Mouse (Mus musculus): ENCODE measurements at regions not wholly inside any gene's neighbourhood (a gene's known extent, or its start where the extent isn't known, plus 50 kb on each side); places are given as distances from the start of the nearest gene placed in this dataset.

DNA sequence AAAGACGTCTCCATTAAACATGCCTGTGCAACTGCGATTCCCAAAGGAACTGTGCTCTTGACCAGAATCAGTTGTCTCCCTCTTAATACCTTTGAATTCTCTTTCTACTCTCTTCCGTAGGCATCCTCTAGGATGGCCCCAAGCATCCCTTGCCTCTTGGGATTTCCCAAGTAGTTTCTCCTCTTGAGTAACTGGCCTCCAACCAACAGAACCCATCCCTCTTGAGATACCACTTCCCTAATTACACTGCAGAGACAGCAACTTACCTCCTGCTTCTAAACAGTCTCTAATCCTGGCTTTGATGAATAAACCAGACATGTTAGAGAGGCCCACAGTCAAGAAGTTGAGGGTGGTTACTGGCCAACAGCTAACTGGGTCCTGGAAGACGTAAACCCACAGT lies 129.7 kb downstream of the Mreg start:
- no peaks in the 10 kb centered on the region for H3K9me3 ChIP-seq (ENCODE audit: control insufficient read depth, low read length)
- H3K4me1 ChIP-seq (replicated peaks; ENCODE audit: control insufficient read depth, insufficient read depth, low read length) = no peaks in the 10 kb centered on the region
- no peak overlapping the region for H3K9ac ChIP-seq (replicated peaks; ENCODE audit: low read depth, low read length)
- H3K27me3 ChIP-seq (replicated peaks; ENCODE audit: control insufficient read depth, insufficient read depth, low read length) = no peaks in the 10 kb centered on the region
- 71% methylated on average over 4 of the region's 4 CpGs for WGBS
- no peak overlapping the region for H3K4me3 ChIP-seq (replicated peaks; ENCODE audit: low read length)
- H3K36me3 ChIP-seq (ENCODE audit: control insufficient read depth, insufficient read depth) = no peaks in the 10 kb centered on the region
- no peak overlapping the region for H3K27ac ChIP-seq (ENCODE audit: low read length)
- no peak overlapping the region for H3K4me2 ChIP-seq (ENCODE audit: low read length)
- ATAC-seq = no peak

DNA sequence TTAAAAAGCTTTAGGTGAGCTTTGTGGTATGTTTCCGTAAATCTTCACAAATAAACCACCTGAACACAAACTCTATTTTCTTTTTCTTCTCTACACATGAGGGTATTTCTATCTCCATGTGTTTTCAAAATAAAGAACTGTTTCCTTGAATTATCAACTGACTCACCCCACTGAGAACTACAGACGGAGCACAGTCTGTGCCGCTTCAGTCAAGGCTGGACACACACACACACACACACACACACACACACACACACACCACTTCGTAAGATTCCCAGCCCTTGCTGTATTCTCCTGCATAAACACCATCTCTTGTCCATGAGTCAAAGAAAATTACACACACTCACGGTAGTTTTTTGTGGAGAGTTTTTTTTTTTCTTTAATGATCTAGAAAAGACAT lies 130.3 kb downstream of the Mreg start:
- Histone ChIP-seq H3K4me3 (replicated peaks; ENCODE audit: low read length) (no peak overlapping the region), H3K27ac (ENCODE audit: low read length) (no peak overlapping the region), H3K4me2 (ENCODE audit: low read length) (no peak overlapping the region), H3K36me3 (ENCODE audit: control insufficient read depth, insufficient read depth) (no peaks in the 10 kb centered on the region), H3K9me3 (ENCODE audit: control insufficient read depth, low read length) (no peaks in the 10 kb centered on the region), H3K9ac (replicated peaks; ENCODE audit: low read depth, low read length) (no peak overlapping the region), H3K4me1 (replicated peaks; ENCODE audit: control insufficient read depth, insufficient read depth, low read length) (no peaks in the 10 kb centered on the region), H3K27me3 (replicated peaks; ENCODE audit: control insufficient read depth, insufficient read depth, low read length) (no peaks in the 10 kb centered on the region)
- whole genome bisulfite sequencing = 63% methylated on average over 5 of the region's 5 CpGs
- no peak for ATAC-seq

DNA sequence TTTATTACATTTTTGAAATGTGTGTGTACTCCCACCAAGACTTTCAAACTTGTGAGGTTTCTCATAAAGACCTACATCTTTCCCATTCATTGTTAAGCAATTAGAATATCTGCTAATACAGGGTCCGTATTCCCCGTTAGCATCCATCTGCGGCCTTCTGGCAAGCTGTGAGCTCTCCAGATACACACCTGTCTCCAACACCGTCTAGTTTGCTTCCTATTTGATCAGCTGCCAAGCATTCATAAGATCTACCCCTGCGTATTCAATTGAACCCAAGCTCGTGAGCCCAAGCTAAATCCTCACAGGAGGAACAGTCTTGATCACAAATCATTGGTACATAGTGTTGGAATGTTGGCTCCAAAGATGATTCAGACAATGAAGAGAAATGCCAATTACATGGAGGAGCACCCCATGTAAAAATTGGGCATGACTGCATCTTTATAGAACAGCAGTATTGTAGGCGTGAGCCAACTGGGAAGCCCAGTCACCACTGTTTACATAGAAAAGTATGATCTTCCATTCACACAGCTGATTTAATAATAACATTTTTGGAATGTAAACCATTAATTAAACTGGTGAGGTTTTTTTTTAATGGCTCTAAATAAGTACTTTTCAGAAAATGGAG lies 133.1 kb downstream of the Mreg start:
- 48% methylated on average over 7 of the region's 7 CpGs for WGBS
- Histone ChIP-seq H3K4me3 (replicated peaks; ENCODE audit: low read length) (no peak overlapping the region), H3K36me3 (ENCODE audit: control insufficient read depth, insufficient read depth) (no peaks in the 10 kb centered on the region), H3K4me2 (ENCODE audit: low read length) (no peak overlapping the region), H3K4me1 (replicated peaks; ENCODE audit: control insufficient read depth, insufficient read depth, low read length) (no peaks in the 10 kb centered on the region), H3K27me3 (replicated peaks; ENCODE audit: control insufficient read depth, insufficient read depth, low read length) (no peaks in the 10 kb centered on the region), H3K27ac (ENCODE audit: low read length) (no peak overlapping the region), H3K9ac (replicated peaks; ENCODE audit: low read depth, low read length) (no peak overlapping the region), H3K9me3 (ENCODE audit: control insufficient read depth, low read length) (no peaks in the 10 kb centered on the region)
- ATAC-seq = peak; percentile 26; the same call in 1 of the 2 replicates

GRCm38 (mm10) chr1:72076341-72076740 lies 135.8 kb downstream of the Mreg start:
- H3K9me3 ChIP-seq (ENCODE audit: control insufficient read depth, low read length) = no peaks in the 10 kb centered on the region
- no peak overlapping the region for H3K9ac ChIP-seq (replicated peaks; ENCODE audit: low read depth, low read length)
- 39% methylated on average over 1 of the region's 1 CpGs for WGBS
- H3K36me3 ChIP-seq (ENCODE audit: control insufficient read depth, insufficient read depth) = no peaks in the 10 kb centered on the region
- no peak overlapping the region for H3K4me2 ChIP-seq (ENCODE audit: low read length)
- no peak overlapping the region for H3K4me3 ChIP-seq (replicated peaks; ENCODE audit: low read length)
- H3K4me1 ChIP-seq (replicated peaks; ENCODE audit: control insufficient read depth, insufficient read depth, low read length) = no peaks in the 10 kb centered on the region
- no peaks in the 10 kb centered on the region for H3K27me3 ChIP-seq (replicated peaks; ENCODE audit: control insufficient read depth, insufficient read depth, low read length)
- H3K27ac ChIP-seq (ENCODE audit: low read length) = no peak overlapping the region
- no peak for ATAC-seq

DNA sequence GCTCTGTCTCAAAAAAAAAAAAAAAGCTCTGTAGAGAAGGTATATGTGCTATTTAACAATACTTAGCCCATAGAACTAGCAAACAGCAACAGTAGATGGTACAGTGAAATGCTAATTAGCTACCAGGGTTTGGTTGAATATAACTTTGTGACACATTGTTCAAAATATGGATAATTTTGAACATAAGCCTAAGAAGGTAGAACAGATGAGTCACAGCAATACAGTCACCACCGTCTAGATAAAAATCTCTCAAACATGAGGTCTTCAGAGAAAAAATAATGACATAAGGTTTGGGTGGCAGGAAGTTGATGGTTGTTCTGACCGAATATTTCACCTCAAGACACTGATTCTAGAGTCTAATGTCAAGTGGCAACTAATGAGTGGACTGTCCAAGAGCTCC lies 136.6 kb downstream of the Mreg start:
- Histone ChIP-seq H3K9me3 (ENCODE audit: control insufficient read depth, low read length) (no peaks in the 10 kb centered on the region), H3K4me1 (replicated peaks; ENCODE audit: control insufficient read depth, insufficient read depth, low read length) (no peaks in the 10 kb centered on the region), H3K4me2 (ENCODE audit: low read length) (no peak overlapping the region), H3K9ac (replicated peaks; ENCODE audit: low read depth, low read length) (no peak overlapping the region), H3K36me3 (ENCODE audit: control insufficient read depth, insufficient read depth) (no peaks in the 10 kb centered on the region), H3K27ac (ENCODE audit: low read length) (no peak overlapping the region), H3K27me3 (replicated peaks; ENCODE audit: control insufficient read depth, insufficient read depth, low read length) (no peaks in the 10 kb centered on the region), H3K4me3 (replicated peaks; ENCODE audit: low read length) (no peak overlapping the region)
- WGBS = 80% methylated on average over 2 of the region's 2 CpGs
- no peak for ATAC-seq

DNA sequence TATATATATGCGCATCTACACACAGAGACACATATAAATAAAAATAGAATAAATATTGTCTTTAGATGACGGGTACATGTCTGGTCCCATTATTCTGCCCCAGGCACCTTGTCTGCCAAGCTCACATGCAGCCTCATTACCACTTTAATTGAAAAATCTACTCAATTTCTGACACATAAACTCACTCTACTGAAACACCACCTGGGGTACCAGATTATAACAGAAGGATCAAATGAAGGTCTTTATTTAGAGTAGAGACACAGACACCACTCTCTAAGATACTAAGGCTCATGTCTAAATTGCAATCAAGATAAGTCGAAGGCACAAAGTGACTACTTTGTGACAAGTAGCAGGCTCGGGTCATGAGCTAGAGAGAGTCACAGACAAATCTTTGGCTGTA lies 138.9 kb downstream of the Mreg start:
- Histone ChIP-seq H3K9me3 (ENCODE audit: control insufficient read depth, low read length) (no peaks in the 10 kb centered on the region), H3K27me3 (replicated peaks; ENCODE audit: control insufficient read depth, insufficient read depth, low read length) (no peaks in the 10 kb centered on the region), H3K4me2 (ENCODE audit: low read length) (no peak overlapping the region), H3K27ac (ENCODE audit: low read length) (no peak overlapping the region), H3K4me1 (replicated peaks; ENCODE audit: control insufficient read depth, insufficient read depth, low read length) (peaks cover 5% of the 10 kb centered on the region; the same call in 1 of the 2 replicates), H3K4me3 (replicated peaks; ENCODE audit: low read length) (no peak overlapping the region), H3K9ac (replicated peaks; ENCODE audit: low read depth, low read length) (no peak overlapping the region), H3K36me3 (ENCODE audit: control insufficient read depth, insufficient read depth) (no peaks in the 10 kb centered on the region)
- 81% methylated on average over 4 of the region's 4 CpGs for WGBS
- ATAC-seq = no peak

DNA sequence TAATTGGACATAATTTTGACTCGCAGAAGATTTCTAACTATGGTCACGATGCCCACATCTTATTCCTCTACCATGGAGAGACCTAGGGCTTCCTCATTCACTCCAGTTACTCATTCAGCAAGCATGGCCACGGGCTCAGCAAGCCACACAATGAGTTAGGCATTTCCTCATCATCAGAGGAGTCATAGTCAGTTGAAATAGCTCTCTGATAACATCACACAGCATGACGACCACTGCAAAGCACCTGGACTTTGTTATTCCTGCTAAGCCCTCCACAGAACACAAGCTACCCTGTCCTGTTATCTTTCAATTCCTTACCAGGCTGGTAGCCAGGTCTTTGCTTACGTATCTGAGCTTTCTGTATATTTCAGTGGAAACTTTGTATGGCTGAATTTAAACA lies 141.6 kb downstream of the Mreg start:
- no peak overlapping the region for H3K4me3 ChIP-seq (replicated peaks; ENCODE audit: low read length)
- no peaks in the 10 kb centered on the region for H3K36me3 ChIP-seq (ENCODE audit: control insufficient read depth, insufficient read depth)
- no peak for ATAC-seq
- WGBS = 75% methylated on average over 5 of the region's 5 CpGs
- H3K27ac ChIP-seq (ENCODE audit: low read length) = no peak overlapping the region
- no peaks in the 10 kb centered on the region for H3K9me3 ChIP-seq (ENCODE audit: control insufficient read depth, low read length)
- peaks cover 5% of the 10 kb centered on the region; the same call in 1 of the 2 replicates for H3K4me1 ChIP-seq (replicated peaks; ENCODE audit: control insufficient read depth, insufficient read depth, low read length)
- H3K9ac ChIP-seq (replicated peaks; ENCODE audit: low read depth, low read length) = no peak overlapping the region
- H3K27me3 ChIP-seq (replicated peaks; ENCODE audit: control insufficient read depth, insufficient read depth, low read length) = no peaks in the 10 kb centered on the region
- no peak overlapping the region for H3K4me2 ChIP-seq (ENCODE audit: low read length)

- Histone ChIP-seq H3K36me3 (ENCODE audit: control insufficient read depth, insufficient read depth) (no peaks in the 10 kb centered on the region), H3K4me2 (ENCODE audit: low read length) (no peak overlapping the region), H3K9me3 (ENCODE audit: control insufficient read depth, low read length) (no peaks in the 10 kb centered on the region), H3K9ac (replicated peaks; ENCODE audit: low read depth, low read length) (no peak overlapping the region), H3K4me1 (replicated peaks; ENCODE audit: control insufficient read depth, insufficient read depth, low read length) (peaks cover 9% of the 10 kb centered on the region; the same call in 1 of the 2 replicates), H3K27ac (ENCODE audit: low read length) (no peak overlapping the region), H3K27me3 (replicated peaks; ENCODE audit: control insufficient read depth, insufficient read depth, low read length) (no peaks in the 10 kb centered on the region), H3K4me3 (replicated peaks; ENCODE audit: low read length) (no peak overlapping the region)
- ATAC-seq = peak; percentile 82
- 21% methylated on average over 4 of the region's 4 CpGs for WGBS
Observed at GRCm38 (mm10) chr1:72069056-72069455, 143.1 kb downstream of the Mreg start.

DNA sequence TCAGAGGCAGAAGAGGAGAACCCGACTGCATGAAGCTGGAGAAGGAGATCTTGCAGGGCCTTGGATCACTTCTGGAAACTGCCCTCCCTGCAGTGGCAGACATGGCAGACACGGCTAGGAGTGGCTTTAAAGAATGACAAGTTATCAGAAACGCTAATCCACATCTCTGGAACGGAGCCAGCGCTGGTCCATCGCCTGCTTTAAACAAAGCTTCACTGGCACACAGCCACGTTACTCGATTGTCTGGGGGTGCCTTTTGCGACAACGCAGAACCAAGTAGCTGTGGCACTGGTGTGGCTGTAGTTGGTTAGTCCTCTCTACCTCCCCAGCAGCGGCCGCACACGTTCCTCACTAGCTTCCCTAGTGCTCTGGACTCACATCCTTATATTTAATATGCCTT lies 147.0 kb downstream of the Mreg start:
- H3K27ac ChIP-seq (ENCODE audit: low read length) = no peak overlapping the region
- no peaks in the 10 kb centered on the region for H3K9me3 ChIP-seq (ENCODE audit: control insufficient read depth, low read length)
- peak; percentile 41; the same call in 1 of the 2 replicates for ATAC-seq
- no peaks in the 10 kb centered on the region for H3K27me3 ChIP-seq (replicated peaks; ENCODE audit: control insufficient read depth, insufficient read depth, low read length)
- H3K4me2 ChIP-seq (ENCODE audit: low read length) = peak overlapping the region; percentile 32
- H3K36me3 ChIP-seq (ENCODE audit: control insufficient read depth, insufficient read depth) = no peaks in the 10 kb centered on the region
- H3K4me3 ChIP-seq (replicated peaks; ENCODE audit: low read length) = peak overlapping the region; percentile 10; the same call in 1 of the 2 replicates
- 18% methylated on average over 13 of the region's 13 CpGs for WGBS
- 0 out of 2 replicates have a peak overlapping the region, but pooled peaks have one; percentile 6 for H3K9ac ChIP-seq (replicated peaks; ENCODE audit: low read depth, low read length)
- peaks cover 9% of the 10 kb centered on the region; the same call in 1 of the 2 replicates for H3K4me1 ChIP-seq (replicated peaks; ENCODE audit: control insufficient read depth, insufficient read depth, low read length)

GRCm38 (mm10) chr1:72060393-72060792 lies 151.7 kb downstream of the Mreg start:
- ATAC-seq = no peak
- Histone ChIP-seq H3K4me2 (ENCODE audit: low read length) (no peak overlapping the region), H3K36me3 (ENCODE audit: control insufficient read depth, insufficient read depth) (no peaks in the 10 kb centered on the region), H3K9me3 (ENCODE audit: control insufficient read depth, low read length) (no peaks in the 10 kb centered on the region), H3K4me1 (replicated peaks; ENCODE audit: control insufficient read depth, insufficient read depth, low read length) (peaks cover 4% of the 10 kb centered on the region; the same call in 1 of the 2 replicates), H3K27me3 (replicated peaks; ENCODE audit: control insufficient read depth, insufficient read depth, low read length) (no peaks in the 10 kb centered on the region), H3K4me3 (replicated peaks; ENCODE audit: low read length) (no peak overlapping the region), H3K9ac (replicated peaks; ENCODE audit: low read depth, low read length) (no peak overlapping the region), H3K27ac (ENCODE audit: low read length) (no peak overlapping the region)
- 46% methylated on average over 5 of the region's 5 CpGs for WGBS

All from forebrain, embryonic 16.5 days (tissue).